Mouse (Mus musculus): ENCODE data around the gene Hrh1. TPM values are rescaled to one million over a fixed set of nuclear protein-coding genes. Genes with fewer than 3 reads are reported as not detected.

The Hrh1 gene
- polyA plus RNA-seq (2015; fragmentation: Illumina TruSeq; extraction: RNeasy Lipid Tissue Mini Kit (QIAGEN cat#74804); ENCODE audit: low read depth, low replicate concordance): 16.4 TPM

DNA sequence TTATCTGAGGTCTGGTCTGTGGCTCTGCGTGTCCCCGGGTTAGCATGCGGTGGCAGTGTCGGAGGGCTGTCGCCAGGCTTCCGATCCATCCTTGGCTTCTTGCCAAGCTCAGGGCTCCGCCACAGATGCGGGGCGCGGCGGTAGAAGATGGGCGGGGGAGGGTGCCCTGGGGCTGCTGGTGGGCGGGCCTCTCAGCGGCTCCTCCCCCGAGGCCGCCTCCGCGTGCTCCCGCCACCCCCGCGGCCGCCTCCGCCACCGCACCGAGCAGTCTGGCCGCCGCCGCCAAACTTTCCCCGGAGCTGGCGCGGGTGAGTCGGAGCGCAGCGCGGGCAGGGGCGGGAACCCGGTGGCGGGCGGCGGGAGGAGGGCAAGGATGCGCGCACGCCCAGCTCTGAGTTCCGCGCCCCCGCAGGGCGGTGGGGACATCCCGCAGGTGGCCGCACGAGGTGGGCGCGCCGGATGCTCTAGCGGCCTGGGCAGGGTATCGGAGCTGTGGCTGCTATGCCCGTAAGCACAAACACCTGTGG, at the start of gene Hrh1:
Gene Hrh1 (plus strand): TSS at position 246 of the 527 bp plus-strand sequence.

Other genes starting within 250 kb of the Hrh1 start
- gene Slc6a1, start 115.3 kb upstream of the Hrh1 start, polyA plus RNA-seq (2015; fragmentation: Illumina TruSeq; extraction: RNeasy Lipid Tissue Mini Kit (QIAGEN cat#74804); ENCODE audit: low read depth, low replicate concordance): 239 TPM
- gene Atg7, start 245.2 kb downstream of the Hrh1 start, polyA plus RNA-seq (2015; fragmentation: Illumina TruSeq; extraction: RNeasy Lipid Tissue Mini Kit (QIAGEN cat#74804); ENCODE audit: low read depth, low replicate concordance): 14.7 TPM